Mouse (Mus musculus): ENCODE data around the gene A630076J17Rik.

- TF ChIP-seq POLR2A (IDR thresholded peaks at IDR 0.05; ENCODE audit: control insufficient read depth in 1 of 2, insufficient read depth in 1 of 2, low read depth in 1 of 2, low read length in 2 of 2, poor library complexity in 1 of 2) (no peak), USF1 (IDR thresholded peaks at IDR 0.05; ENCODE audit: low read depth, low read length) (no peak), TBP (IDR thresholded peaks at IDR 0.05; ENCODE audit: low read depth, low read length) (no peak), CTCF (IDR thresholded peaks at IDR 0.05 in 2 of 3, conservative IDR thresholded peaks at IDR 0.05 in 1 of 3; ENCODE audit: control insufficient read depth in 1 of 3, insufficient read depth in 1 of 3, low read depth in 2 of 3, low read length in 3 of 3, poor library complexity in 1 of 3, severe bottlenecking in 1 of 3) (no peak)
Measured at GRCm38 (mm10) chr3:107233945-107234344, 3.5 kb downstream of the A630076J17Rik start.
